Mouse (Mus musculus) granulocyte monocyte progenitor cell, adult 5-6 weeks (primary cell): ENCODE results near the gene Olfr1381. TPM values are rescaled to one million over a fixed set of nuclear protein-coding genes. Genes with fewer than 3 reads are reported as not detected.
"Not testable (repeated sequence)": the region's sequence is repeated elsewhere in the genome, so short reads cannot be mapped to it uniquely, and the experiment has no call there.

Source experiments
- ATAC-seq: replicated peaks from 2 replicates; pipeline ENCODE4 v1.8.0; 2016; ENCODE audit warnings: mild to moderate bottlenecking, moderate TSS enrichment, inconsistent platforms; ENCODE audit not compliant: poor library complexity, severe bottlenecking
- total RNA-seq, 2 experiments: library from RNA; stranded (forward) in 1 of 2; stranded (reverse) in 1 of 2; fragments of 200-712, 200-1000 nt in 1 of 2; fragments of >200 nt in 1 of 2; fragmentation: Nextera tagmentation in 1 of 2; gene quantifications; 2 replicates each; pipeline ENCODE4 v1.2.3; 2014 to 2017

Olfr1381 gene
- not detected in 2 replicates for total RNA-seq (2014; fragmentation: Nextera tagmentation)
- not detected in 2 replicates for total RNA-seq (2017)

DNA sequence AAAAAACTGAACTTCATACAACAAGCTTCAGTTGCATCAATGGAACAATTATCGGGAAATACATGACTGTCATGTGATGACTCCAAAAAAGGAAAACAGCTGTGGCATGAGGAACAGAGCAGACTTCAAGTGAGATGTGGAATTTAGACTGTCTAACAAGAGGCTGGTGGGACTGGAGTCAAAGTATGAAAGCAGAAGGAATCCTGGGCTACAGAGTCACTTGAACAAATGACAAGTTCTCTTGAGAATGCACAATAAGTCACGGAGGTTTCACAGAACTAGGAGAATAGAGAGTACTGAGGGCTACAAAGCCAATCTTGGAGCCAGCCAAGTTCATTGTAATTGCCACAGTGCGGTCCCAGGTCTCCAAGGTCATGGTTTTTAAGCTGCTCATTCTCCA is at the start of gene Olfr1381:
Gene Olfr1381, plus strand, starts transcription at position 301 of the 400 bp plus-strand sequence.
- not testable (repeated sequence) for ATAC-seq

DNA sequence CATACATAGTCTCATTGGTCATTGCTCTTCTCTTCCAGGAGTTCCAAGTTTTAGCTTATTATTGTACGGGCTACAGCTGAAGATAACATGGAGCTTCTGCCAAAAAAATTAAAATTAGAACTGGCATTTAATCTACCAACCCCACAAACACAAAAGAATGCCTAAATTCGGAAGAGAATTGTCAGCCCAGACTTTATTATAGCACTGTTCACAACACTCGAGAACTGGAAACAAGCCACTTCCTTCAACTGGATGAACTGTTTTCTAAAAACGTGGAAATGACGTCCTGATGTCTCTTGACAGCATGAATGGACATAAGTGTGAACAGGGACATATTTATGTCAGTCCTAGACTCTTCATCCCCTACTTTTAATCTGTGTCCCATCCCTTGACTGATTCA is 25.2 kb upstream of the Olfr1381 start:
- ATAC-seq: no peak

DNA sequence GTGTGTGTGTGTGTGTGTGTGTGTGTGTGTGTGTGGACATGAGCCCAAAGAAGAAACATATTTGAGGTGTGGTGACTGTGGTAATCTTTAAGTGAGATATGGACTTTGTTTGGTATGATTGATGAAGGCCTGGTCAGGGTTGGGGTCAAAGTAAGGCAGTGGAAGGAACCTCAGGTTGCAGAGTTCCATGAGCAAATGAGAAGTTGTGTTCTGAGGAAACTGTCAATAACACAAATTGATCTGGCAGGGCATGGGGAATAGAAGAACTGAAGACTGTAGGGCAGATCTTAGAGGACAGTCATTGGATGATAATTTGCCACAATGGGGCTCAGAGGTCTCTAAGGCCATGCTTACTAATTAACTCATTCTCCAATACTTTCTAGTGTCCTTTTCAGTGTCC is 23.9 kb upstream of the Olfr1381 start, which contains the start of gene Olfr1383:
Gene Olfr1383, plus strand, starts transcription at position 301 of the 400 bp plus-strand sequence.
- no peak for ATAC-seq

DNA sequence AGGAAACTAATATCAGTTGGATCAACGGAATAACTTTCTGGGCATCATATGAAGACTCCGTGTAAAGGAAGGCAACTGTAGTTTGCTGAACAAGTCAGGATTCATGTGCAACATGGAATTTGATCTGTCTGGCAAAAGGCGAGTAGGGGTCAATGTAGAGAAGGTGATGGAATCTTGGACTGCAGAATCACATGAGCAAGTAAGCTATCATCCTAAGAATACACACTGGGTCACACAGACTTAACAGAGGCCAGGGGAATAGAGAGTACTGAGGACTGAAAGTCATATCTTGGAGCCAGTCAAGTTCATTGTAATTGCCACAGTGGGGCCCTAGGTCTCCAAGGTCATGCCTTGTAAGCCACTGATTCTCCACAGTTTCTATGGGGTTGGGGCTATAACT is 15.3 kb upstream of the Olfr1381 start, which contains the start of gene Olfr1382:
Gene Olfr1382, plus strand, starts transcription at position 301 of the 400 bp plus-strand sequence.
- ATAC-seq: no peak

DNA sequence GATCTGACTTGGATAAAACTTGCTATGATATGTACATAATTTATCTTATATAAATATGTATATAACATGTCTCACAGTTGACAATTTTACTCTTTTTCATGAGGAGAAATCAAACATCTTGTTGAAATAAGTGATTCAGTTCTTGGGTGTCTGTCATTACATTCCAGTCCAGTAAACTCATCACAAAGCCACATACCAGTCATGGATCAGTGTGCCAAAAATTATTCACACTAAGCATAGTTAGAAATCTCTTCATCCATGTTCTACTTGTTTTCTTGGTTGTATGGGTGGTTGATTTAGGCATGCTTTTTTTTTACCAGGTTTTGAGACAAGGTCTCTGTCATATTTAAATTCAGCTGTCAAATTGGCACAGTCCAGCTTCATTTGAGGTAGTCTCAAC is 10.5 kb upstream of the Olfr1381 start:
- no peak for ATAC-seq

DNA sequence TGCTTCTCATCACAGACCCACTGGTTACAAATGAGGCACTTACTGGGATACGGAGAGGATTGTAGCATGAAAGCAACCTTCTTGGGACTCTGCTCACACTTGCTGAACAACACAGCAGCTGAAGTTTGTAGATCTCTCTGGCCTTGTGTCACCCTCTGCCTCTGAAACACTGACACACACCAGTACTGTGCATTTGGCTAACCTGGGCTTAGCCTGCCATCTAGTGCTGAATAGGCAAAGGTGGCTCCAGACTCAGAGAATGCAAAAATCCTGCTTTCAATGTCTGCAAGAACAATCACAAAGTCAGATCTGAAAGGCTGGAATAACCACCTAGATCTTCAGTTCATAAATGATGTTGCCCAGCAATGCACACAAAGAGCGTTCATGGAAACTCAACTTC is 6.6 kb upstream of the Olfr1381 start:
- peak; percentile 48; the same call in 1 of the 2 replicates for ATAC-seq

DNA sequence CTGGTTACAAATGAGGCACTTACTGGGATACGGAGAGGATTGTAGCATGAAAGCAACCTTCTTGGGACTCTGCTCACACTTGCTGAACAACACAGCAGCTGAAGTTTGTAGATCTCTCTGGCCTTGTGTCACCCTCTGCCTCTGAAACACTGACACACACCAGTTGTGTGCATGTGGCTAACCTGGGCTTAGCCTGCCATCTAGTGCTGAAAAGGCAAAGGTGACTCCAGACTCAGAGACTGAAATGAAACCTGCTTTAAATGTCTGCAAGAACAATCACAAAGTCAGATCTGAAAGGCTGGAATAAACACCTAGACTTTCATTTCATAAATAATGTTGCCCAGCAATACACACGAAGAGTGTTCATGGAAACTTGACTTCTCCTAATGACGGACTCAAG is 10.8 kb downstream of the Olfr1381 start:
- not testable (repeated sequence) for ATAC-seq

DNA sequence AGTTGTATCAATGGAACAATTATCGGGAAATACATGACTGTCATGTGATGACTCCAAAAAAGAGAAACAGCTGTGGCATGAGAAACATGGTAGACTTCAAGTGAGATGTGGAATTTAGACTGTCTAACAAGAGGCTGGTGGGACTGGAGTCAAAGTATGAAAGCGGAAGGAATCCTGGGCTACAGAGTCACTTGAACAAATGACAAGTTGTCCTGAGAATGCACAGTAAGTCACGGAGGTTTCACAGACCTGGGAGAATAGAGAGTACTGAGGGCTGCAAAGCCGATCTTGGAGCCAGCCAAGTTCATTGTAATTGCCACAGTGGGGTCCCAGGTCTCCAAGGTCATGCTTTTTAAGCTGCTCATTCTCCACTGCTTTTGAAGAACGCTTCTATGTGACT is 13.3 kb downstream of the Olfr1381 start, which contains the start of gene Olfr1380:
Gene Olfr1380, plus strand, starts transcription at position 301 of the 400 bp plus-strand sequence.
- not testable (repeated sequence) for ATAC-seq

DNA sequence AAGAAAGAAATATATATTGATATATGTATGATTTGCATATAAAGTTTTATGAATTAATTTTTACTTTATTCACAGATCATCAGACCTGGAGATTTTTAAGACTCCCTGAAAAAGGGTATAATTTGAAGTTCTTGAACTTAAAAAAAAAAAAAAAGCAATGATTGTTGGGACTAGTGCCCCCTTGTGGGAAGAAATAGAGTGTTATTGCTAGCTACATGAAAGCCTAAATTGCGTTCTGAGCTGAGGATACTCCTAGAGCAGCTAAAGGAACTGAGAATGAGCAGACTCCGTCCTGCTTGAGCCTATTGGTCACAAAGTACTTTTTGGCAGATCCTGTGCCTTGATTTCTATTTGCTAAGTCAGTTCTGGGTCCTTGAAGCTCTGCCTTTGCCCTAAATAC is 31.8 kb downstream of the Olfr1381 start:
- peak; percentile 48; the same call in 1 of the 2 replicates for ATAC-seq

DNA sequence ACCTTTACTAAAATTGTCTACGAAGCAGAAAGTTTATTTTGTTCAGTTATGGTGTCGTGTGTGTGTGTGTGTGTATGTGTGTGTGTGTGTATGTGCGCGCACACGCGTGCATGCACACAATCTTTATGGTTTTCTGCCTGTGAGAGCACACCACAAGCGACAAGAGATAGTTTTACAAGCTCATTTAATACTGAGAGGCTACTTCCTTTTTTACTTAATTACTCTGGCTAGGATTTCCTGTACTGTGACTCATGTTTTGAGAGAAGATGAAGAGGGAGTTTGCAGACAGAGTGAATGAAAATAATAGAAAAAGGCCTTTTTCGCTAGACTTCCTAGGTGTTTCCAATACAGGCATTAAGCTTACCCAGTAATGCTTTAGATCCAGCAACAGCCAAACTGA is 37.2 kb downstream of the Olfr1381 start:
- ATAC-seq: peak; percentile 63

DNA sequence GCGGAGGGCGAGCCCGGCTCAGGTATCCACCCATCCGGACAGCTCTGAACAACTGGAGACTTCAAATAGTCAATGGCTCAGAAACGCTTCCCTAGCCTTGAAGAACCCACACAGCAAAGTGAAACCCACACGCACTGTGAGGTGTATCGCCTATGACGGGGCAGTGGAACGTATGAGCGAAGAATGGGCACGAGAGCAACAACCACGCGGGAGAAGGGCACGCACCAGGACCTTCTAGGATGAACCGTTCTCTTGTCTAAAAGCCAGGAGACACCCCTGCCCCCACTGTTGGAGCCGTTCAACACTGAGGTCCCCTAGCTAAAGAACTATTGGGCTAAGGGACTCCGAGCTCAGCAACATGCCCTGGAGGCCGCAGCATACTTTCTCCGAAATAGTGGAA is 47.0 kb downstream of the Olfr1381 start:
- ATAC-seq: no peak

DNA sequence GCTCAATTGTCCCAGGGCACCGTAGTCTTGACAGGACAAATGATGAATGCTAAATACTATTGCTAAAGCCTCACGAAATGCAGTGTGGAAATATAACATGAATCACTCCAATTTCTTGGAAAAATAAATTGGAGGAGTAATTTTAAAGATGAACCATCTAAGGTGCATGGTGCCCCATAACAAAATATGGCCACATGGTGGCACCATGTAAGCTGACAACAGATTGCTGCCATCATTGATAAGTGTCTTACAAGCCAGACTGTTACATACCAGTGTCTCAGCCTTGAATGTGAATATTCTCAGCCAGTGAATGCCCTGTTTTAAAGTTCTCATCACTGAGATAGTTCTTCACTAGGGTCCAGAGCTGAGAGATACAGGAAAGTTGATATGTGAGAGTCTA is 53.9 kb downstream of the Olfr1381 start:
- ATAC-seq: not testable (repeated sequence)

Other genes with a start within 250 kb of the Olfr1381 start
- gene Olfr10, start 238.7 kb upstream of the Olfr1381 start, total RNA-seq (2014; fragmentation: Nextera tagmentation): not detected in 2 replicates
- gene Olfr10, start 238.7 kb upstream of the Olfr1381 start, total RNA-seq (2017): not detected in 2 replicates
- not detected in 2 replicates for gene Olfr1391, start 220.7 kb upstream of the Olfr1381 start, total RNA-seq (2014; fragmentation: Nextera tagmentation)
- gene Olfr1391, start 220.7 kb upstream of the Olfr1381 start, total RNA-seq (2017): not detected in 2 replicates
- not detected in 2 replicates for gene Olfr1390, start 208.3 kb upstream of the Olfr1381 start, total RNA-seq (2014; fragmentation: Nextera tagmentation)
- not detected in 2 replicates for gene Olfr1390, start 208.3 kb upstream of the Olfr1381 start, total RNA-seq (2017)
- not detected in 2 replicates for gene Olfr1389, start 120.4 kb upstream of the Olfr1381 start, total RNA-seq (2014; fragmentation: Nextera tagmentation)
- not detected in 2 replicates for gene Olfr1389, start 120.4 kb upstream of the Olfr1381 start, total RNA-seq (2017)
- not detected in 2 replicates for gene Olfr1388, start 106.8 kb upstream of the Olfr1381 start, total RNA-seq (2014; fragmentation: Nextera tagmentation)
- gene Olfr1388, start 106.8 kb upstream of the Olfr1381 start, total RNA-seq (2017): 0.09 and 0.21 TPM in 2 replicates
- gene Olfr1387, start 88.1 kb upstream of the Olfr1381 start, total RNA-seq (2014; fragmentation: Nextera tagmentation): not detected in 2 replicates
- gene Olfr1387, start 88.1 kb upstream of the Olfr1381 start, total RNA-seq (2017): not detected in 2 replicates
- not detected in 2 replicates for gene Olfr1386, start 78.4 kb upstream of the Olfr1381 start, total RNA-seq (2014; fragmentation: Nextera tagmentation)
- not detected in 2 replicates for gene Olfr1386, start 78.4 kb upstream of the Olfr1381 start, total RNA-seq (2017)
- gene Olfr1385, start 54.4 kb upstream of the Olfr1381 start, total RNA-seq (2014; fragmentation: Nextera tagmentation): not detected in 2 replicates
- not detected in 2 replicates for gene Olfr1385, start 54.4 kb upstream of the Olfr1381 start, total RNA-seq (2017)
- not detected in 2 replicates for gene Olfr1384, start 36.7 kb upstream of the Olfr1381 start, total RNA-seq (2014; fragmentation: Nextera tagmentation)
- not detected in 2 replicates for gene Olfr1384, start 36.7 kb upstream of the Olfr1381 start, total RNA-seq (2017)
- not detected in 2 replicates for gene Olfr1383, start 23.8 kb upstream of the Olfr1381 start, total RNA-seq (2014; fragmentation: Nextera tagmentation)
- not detected in 2 replicates for gene Olfr1383, start 23.8 kb upstream of the Olfr1381 start, total RNA-seq (2017)
- gene Olfr1382, start 15.2 kb upstream of the Olfr1381 start, total RNA-seq (2014; fragmentation: Nextera tagmentation): not detected in 2 replicates
- not detected in 2 replicates for gene Olfr1382, start 15.2 kb upstream of the Olfr1381 start, total RNA-seq (2017)
- not detected in 2 replicates for gene Olfr1380, start 13.4 kb downstream of the Olfr1381 start, total RNA-seq (2014; fragmentation: Nextera tagmentation)
- gene Olfr1380, start 13.4 kb downstream of the Olfr1381 start, total RNA-seq (2017): not detected in 2 replicates
- gene Flt4, start 65.8 kb downstream of the Olfr1381 start, total RNA-seq (2014; fragmentation: Nextera tagmentation): 0.32 TPM in 1 of 2 replicates, not detected in the other
- 0.10 TPM in 1 of 2 replicates, not detected in the other for gene Flt4, start 65.8 kb downstream of the Olfr1381 start, total RNA-seq (2017)
- 0.86 TPM in 1 of 2 replicates, not detected in the other for gene Scgb3a1, start 120.2 kb downstream of the Olfr1381 start, total RNA-seq (2014; fragmentation: Nextera tagmentation)
- not detected in 2 replicates for gene Scgb3a1, start 120.2 kb downstream of the Olfr1381 start, total RNA-seq (2017)
- gene Cnot6, start 169.3 kb downstream of the Olfr1381 start, total RNA-seq (2014; fragmentation: Nextera tagmentation): 73.3 and 77.8 TPM in 2 replicates
- 42.2 and 52.8 TPM in 2 replicates for gene Cnot6, start 169.3 kb downstream of the Olfr1381 start, total RNA-seq (2017)